Mouse (Mus musculus): Measurements from ENCODE around the gene Gm38392. TPM values are rescaled to one million over a fixed set of nuclear protein-coding genes. Genes with fewer than 3 reads are reported as not detected.
"Not testable (repeated sequence)": the region's sequence is repeated elsewhere in the genome, so short reads cannot be mapped to it uniquely, and the experiment has no call there.

The Gm38392 gene
- polyA plus RNA-seq, 1 experiment from 2014 or later, result 0.33 TPM

DNA sequence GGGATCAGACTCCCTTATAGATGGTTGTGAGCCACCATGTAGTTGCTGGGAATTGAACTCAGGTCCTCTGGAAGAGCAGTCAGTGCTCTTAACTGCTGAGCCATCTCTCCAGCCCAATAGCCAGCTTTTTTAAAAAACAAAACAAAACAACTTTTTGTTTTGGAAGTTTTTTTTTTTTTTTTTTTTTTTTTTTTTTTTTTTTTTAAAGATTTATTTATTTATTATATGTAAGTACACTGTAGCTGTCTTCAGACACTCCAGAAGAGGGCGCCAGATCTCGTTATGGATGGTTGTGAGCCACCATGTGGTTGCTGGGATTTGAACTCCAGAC, 1.5 kb downstream of the Gm38392 start:
- not testable (repeated sequence) for H3K9ac ChIP-seq (replicated peaks; ENCODE audit: low read depth, low read length); H3K27ac ChIP-seq (ENCODE audit: low read length); H3K4me1 ChIP-seq (ENCODE audit: control insufficient read depth, insufficient read depth, low read length); H3K4me2 ChIP-seq (replicated peaks; ENCODE audit: low read depth, low read length); H3K9me3 ChIP-seq (ENCODE audit: control insufficient read depth, low read depth, low read length); H3K27me3 ChIP-seq (ENCODE audit: control insufficient read depth, insufficient read depth, low read length); H3K36me3 ChIP-seq (ENCODE audit: control insufficient read depth, insufficient read depth, low read length); ATAC-seq (ENCODE audit: insufficient number of reproducible peaks, insufficient read depth, low FRiP score, low read depth); H3K4me3 ChIP-seq (ENCODE audit: low read depth, low read length)
- no CpG with 5 or more reads among the region's 2 CpGs for WGBS

DNA sequence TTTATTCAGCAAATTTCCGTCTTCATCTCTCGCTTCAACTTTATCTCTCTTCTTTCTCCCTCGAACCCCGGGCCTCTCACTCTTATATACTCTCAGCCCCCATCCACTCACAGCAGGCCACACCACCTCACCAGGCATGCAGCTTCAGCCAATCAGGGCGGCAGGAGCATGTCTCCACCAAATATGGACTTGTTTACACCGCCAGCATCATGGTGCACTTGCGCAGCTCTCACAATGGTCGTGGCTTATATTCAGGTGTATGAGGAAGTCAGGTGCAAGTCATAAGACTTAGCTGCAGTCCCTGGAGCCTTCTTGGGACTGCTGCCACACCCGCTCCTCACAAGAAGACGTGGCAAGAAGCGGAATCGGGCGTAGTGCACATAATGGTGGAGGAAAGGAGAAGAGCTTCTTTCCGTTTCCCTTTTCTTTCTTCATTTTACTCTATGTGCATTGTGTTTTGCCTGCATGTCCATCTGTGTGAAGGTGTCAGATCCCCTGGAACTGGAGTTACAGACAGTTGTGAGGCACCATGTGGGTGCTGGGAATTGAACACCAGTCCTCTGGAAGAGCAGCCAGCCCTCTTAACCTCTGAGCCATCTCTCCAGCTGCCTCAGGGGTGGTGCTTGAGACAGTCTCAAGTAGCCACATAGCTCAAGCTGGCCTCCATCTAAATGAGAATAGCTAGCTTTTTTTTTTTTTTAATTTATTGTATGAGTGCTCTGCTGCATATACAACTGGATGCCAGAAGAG, 2.0 kb downstream of the Gm38392 start:
- H3K36me3 ChIP-seq (ENCODE audit: control insufficient read depth, insufficient read depth, low read length); H3K4me3 ChIP-seq (ENCODE audit: low read depth, low read length); H3K27ac ChIP-seq (ENCODE audit: low read length); H3K27me3 ChIP-seq (ENCODE audit: control insufficient read depth, insufficient read depth, low read length); H3K4me2 ChIP-seq (replicated peaks; ENCODE audit: low read depth, low read length); H3K4me1 ChIP-seq (ENCODE audit: control insufficient read depth, insufficient read depth, low read length); ATAC-seq (ENCODE audit: insufficient number of reproducible peaks, insufficient read depth, low FRiP score, low read depth); H3K9me3 ChIP-seq (ENCODE audit: control insufficient read depth, low read depth, low read length); H3K9ac ChIP-seq (replicated peaks; ENCODE audit: low read depth, low read length): not testable (repeated sequence)
- WGBS, result 95% methylated on average over 14 of the region's 14 CpGs

DNA sequence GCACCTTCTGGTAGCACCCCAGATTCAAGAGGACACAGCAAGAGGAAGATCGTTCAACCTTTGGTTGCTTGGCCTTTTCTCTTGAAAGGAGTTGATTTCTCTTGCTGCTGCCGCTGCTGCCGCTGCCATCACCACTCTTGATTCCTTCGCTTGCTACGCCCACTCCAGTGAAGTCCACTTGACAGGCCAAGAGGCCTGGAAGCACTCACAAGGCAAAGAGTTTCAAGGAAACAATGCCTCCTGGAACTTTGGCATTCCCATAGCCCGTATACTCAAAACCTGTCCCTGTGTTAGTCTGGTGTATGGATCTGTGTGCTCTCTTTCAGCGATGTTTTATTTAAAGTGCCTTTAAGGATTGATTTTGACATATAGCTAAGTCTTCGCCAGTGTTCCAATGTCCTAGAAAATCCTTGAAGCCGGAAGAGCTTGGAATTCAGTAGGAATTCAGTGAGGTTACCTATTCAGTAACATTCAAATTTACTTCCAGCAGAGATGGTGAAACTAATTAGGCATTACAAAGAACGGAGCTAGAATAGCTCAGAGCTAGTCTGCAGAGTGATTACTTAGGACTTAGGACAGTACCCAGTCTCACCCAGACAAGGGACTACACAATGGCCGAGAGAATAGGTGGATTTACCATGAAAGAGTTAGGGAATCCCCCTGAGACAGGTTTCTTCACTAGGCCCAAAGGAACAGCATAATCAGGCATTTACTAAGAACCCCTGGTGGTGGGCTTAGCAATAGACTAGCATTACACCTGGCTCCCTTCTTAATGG, 5.7 kb downstream of the Gm38392 start:
- not testable (repeated sequence) for H3K9me3 ChIP-seq (ENCODE audit: control insufficient read depth, low read depth, low read length); H3K4me2 ChIP-seq (replicated peaks; ENCODE audit: low read depth, low read length); H3K27ac ChIP-seq (ENCODE audit: low read length); ATAC-seq (ENCODE audit: insufficient number of reproducible peaks, insufficient read depth, low FRiP score, low read depth); H3K36me3 ChIP-seq (ENCODE audit: control insufficient read depth, insufficient read depth, low read length); H3K4me1 ChIP-seq (ENCODE audit: control insufficient read depth, insufficient read depth, low read length); H3K9ac ChIP-seq (replicated peaks; ENCODE audit: low read depth, low read length); H3K4me3 ChIP-seq (ENCODE audit: low read depth, low read length); H3K27me3 ChIP-seq (ENCODE audit: control insufficient read depth, insufficient read depth, low read length)
- 71% methylated on average over 11 of the region's 11 CpGs for WGBS

DNA sequence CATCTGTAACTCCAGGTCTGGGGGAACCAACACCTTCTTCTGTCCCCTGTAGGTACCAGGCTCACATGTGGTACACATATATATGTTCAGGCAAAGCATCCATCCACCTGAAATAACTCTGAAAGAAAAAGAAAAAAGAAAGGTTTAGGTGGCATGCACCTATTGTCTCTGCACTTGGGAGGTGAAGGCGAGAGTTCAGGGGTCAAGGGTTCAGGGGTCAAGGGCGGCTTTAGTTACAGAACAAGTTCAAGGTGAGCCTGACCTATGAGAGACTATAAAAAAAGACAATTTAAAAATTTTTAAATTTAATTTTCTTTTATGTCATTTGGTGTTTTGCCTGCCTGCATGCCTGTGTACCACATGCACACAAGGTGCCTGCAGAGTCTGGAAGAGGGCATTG, 7.0 kb downstream of the Gm38392 start:
- Histone ChIP-seq H3K9ac (replicated peaks; ENCODE audit: low read depth, low read length) (no peak overlapping the region), H3K27me3 (ENCODE audit: control insufficient read depth, insufficient read depth, low read length) (no peaks in the 10 kb centered on the region), H3K4me3 (ENCODE audit: low read depth, low read length) (no peak overlapping the region), H3K27ac (ENCODE audit: low read length) (no peak overlapping the region), H3K36me3 (ENCODE audit: control insufficient read depth, insufficient read depth, low read length) (no peaks in the 10 kb centered on the region), H3K4me2 (replicated peaks; ENCODE audit: low read depth, low read length) (no peak overlapping the region), H3K9me3 (ENCODE audit: control insufficient read depth, low read depth, low read length) (no peaks in the 10 kb centered on the region), H3K4me1 (ENCODE audit: control insufficient read depth, insufficient read depth, low read length) (no peaks in the 10 kb centered on the region)
- no peak for ATAC-seq (ENCODE audit: insufficient number of reproducible peaks, insufficient read depth, low FRiP score, low read depth)
- 80% methylated on average over 2 of the region's 2 CpGs for WGBS

DNA sequence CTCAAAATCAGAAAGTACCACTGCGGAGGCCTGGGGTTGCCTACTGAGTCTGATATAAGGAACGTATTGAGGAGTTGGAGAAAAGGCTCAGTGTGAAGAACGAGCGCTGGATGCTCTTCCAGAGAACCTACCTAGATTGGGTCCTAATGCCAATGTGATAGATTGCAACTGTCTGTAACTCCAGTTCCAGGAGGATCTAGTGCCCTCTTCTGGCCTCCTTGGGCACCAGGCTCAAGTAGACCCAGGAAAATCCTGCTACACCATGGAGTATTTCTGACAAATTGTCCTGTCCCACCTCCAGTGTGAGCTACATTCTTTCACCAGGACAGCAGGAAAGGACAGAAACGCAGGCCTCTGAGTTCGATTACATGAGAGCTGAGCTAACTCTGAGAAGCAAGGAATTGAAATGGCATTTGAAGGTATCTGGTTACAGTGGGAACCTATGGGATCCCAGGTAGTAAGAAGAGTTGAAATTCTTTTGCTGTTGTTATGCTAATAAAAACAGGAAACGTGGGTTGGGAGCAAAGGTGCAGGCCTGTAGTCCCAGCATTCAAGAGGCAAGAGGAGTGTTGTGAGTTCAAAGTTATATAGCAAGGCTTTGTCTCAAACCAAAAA, 10.4 kb downstream of the Gm38392 start:
- no peak overlapping the region for H3K27ac ChIP-seq (ENCODE audit: low read length)
- no peak overlapping the region for H3K4me3 ChIP-seq (ENCODE audit: low read depth, low read length)
- H3K36me3 ChIP-seq (ENCODE audit: control insufficient read depth, insufficient read depth, low read length), result no peaks in the 10 kb centered on the region
- 40% methylated on average over 7 of the region's 7 CpGs for WGBS
- ATAC-seq (ENCODE audit: insufficient number of reproducible peaks, insufficient read depth, low FRiP score, low read depth), result no peak
- no peaks in the 10 kb centered on the region for H3K4me1 ChIP-seq (ENCODE audit: control insufficient read depth, insufficient read depth, low read length)
- no peak overlapping the region for H3K4me2 ChIP-seq (replicated peaks; ENCODE audit: low read depth, low read length)
- no peak overlapping the region for H3K9ac ChIP-seq (replicated peaks; ENCODE audit: low read depth, low read length)
- H3K9me3 ChIP-seq (ENCODE audit: control insufficient read depth, low read depth, low read length), result no peaks in the 10 kb centered on the region
- H3K27me3 ChIP-seq (ENCODE audit: control insufficient read depth, insufficient read depth, low read length), result no peaks in the 10 kb centered on the region

DNA sequence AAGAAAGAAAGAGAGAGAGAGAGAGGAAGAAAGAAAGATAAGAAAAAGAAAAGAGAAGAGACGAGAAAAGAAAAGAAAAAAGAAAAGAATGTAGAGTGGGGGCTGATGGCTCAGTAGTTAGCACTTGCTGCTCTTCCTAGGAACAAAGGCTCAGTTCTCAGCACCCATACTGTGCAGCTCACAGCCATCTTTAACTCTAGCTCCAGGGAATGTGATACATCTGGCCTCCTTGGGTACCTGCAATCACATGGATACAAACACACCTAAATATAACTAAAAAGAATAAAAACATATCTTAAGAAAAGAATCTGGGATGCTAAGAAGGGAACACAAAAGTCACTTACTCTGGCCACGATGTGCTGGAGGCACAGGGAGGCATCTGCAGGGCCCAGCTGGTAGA, 10.9 kb downstream of the Gm38392 start:
- WGBS, result 87% methylated on average over 2 of the region's 2 CpGs
- Histone ChIP-seq H3K4me1 (ENCODE audit: control insufficient read depth, insufficient read depth, low read length) (no peaks in the 10 kb centered on the region), H3K9ac (replicated peaks; ENCODE audit: low read depth, low read length) (no peak overlapping the region), H3K36me3 (ENCODE audit: control insufficient read depth, insufficient read depth, low read length) (no peaks in the 10 kb centered on the region), H3K27ac (ENCODE audit: low read length) (no peak overlapping the region), H3K4me2 (replicated peaks; ENCODE audit: low read depth, low read length) (no peak overlapping the region), H3K4me3 (ENCODE audit: low read depth, low read length) (no peak overlapping the region), H3K27me3 (ENCODE audit: control insufficient read depth, insufficient read depth, low read length) (no peaks in the 10 kb centered on the region), H3K9me3 (ENCODE audit: control insufficient read depth, low read depth, low read length) (no peaks in the 10 kb centered on the region)
- ATAC-seq (ENCODE audit: insufficient number of reproducible peaks, insufficient read depth, low FRiP score, low read depth), result no peak

DNA sequence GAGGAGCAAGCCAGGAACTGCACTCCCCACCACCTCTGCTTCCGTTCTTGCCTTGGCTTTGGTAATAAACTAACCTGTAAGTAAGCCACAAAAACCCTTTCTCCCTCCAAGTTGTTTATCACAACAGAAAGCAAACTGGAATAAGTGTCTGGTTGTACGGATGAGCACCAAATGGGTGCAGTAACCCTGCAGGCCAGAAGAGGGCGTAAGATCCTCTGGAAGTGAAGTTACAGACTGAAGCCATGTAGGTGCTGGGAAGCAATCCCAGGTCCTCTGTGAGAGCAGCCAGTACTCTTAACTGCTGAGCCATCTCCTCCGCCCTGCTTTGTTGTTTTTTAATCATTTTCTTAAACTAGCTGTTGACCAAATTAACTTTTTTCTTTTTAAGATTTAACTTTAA, 13.0 kb downstream of the Gm38392 start:
- Histone ChIP-seq H3K27ac (ENCODE audit: low read length) (no peak overlapping the region), H3K36me3 (ENCODE audit: control insufficient read depth, insufficient read depth, low read length) (no peaks in the 10 kb centered on the region), H3K9me3 (ENCODE audit: control insufficient read depth, low read depth, low read length) (no peaks in the 10 kb centered on the region), H3K9ac (replicated peaks; ENCODE audit: low read depth, low read length) (no peak overlapping the region), H3K4me2 (replicated peaks; ENCODE audit: low read depth, low read length) (no peak overlapping the region), H3K27me3 (ENCODE audit: control insufficient read depth, insufficient read depth, low read length) (no peaks in the 10 kb centered on the region), H3K4me1 (ENCODE audit: control insufficient read depth, insufficient read depth, low read length) (no peaks in the 10 kb centered on the region), H3K4me3 (ENCODE audit: low read depth, low read length) (no peak overlapping the region)
- 94% methylated on average over 4 of the region's 4 CpGs for WGBS
- no peak for ATAC-seq (ENCODE audit: insufficient number of reproducible peaks, insufficient read depth, low FRiP score, low read depth)

DNA sequence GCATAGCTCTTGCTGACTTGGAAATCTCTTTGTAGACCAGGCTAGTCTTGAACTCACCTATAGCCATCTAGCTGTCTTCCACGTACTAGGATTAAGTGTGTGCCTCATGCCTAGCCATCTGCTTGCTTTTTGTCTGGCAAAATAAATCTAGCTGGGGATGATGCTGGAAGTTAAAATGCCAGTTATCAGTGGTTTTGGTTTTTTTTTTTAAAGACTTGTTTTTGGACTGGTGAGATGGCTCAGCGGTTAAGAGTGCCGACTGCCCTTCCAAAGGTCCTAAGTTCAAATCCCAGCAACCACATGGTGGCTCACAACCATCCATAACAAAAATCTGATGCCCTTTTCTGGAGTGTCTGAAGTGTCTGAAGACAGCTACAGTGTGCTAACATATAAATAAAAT, 15.2 kb downstream of the Gm38392 start:
- no peak overlapping the region for H3K27ac ChIP-seq (ENCODE audit: low read length)
- ATAC-seq (ENCODE audit: insufficient number of reproducible peaks, insufficient read depth, low FRiP score, low read depth), result no peak
- H3K4me1 ChIP-seq (ENCODE audit: control insufficient read depth, insufficient read depth, low read length), result no peaks in the 10 kb centered on the region
- H3K9me3 ChIP-seq (ENCODE audit: control insufficient read depth, low read depth, low read length), result no peaks in the 10 kb centered on the region
- no peak overlapping the region for H3K4me3 ChIP-seq (ENCODE audit: low read depth, low read length)
- H3K27me3 ChIP-seq (ENCODE audit: control insufficient read depth, insufficient read depth, low read length), result no peaks in the 10 kb centered on the region
- no peaks in the 10 kb centered on the region for H3K36me3 ChIP-seq (ENCODE audit: control insufficient read depth, insufficient read depth, low read length)
- 90% methylated on average over 3 of the region's 3 CpGs for WGBS
- no peak overlapping the region for H3K4me2 ChIP-seq (replicated peaks; ENCODE audit: low read depth, low read length)
- H3K9ac ChIP-seq (replicated peaks; ENCODE audit: low read depth, low read length), result no peak overlapping the region
